Mouse (Mus musculus) 3134 (cell line): ENCODE measurements around the gene Lcn2.

Experiments used
- DNase-seq: peaks from one replicate; pipeline ENCODE4 v3.0.0-alpha.2; 2011; ENCODE audit warnings: low spot score; ENCODE audit not compliant: insufficient read length; ENCODE audit errors: extremely low read depth

Lcn2 gene

DNA sequence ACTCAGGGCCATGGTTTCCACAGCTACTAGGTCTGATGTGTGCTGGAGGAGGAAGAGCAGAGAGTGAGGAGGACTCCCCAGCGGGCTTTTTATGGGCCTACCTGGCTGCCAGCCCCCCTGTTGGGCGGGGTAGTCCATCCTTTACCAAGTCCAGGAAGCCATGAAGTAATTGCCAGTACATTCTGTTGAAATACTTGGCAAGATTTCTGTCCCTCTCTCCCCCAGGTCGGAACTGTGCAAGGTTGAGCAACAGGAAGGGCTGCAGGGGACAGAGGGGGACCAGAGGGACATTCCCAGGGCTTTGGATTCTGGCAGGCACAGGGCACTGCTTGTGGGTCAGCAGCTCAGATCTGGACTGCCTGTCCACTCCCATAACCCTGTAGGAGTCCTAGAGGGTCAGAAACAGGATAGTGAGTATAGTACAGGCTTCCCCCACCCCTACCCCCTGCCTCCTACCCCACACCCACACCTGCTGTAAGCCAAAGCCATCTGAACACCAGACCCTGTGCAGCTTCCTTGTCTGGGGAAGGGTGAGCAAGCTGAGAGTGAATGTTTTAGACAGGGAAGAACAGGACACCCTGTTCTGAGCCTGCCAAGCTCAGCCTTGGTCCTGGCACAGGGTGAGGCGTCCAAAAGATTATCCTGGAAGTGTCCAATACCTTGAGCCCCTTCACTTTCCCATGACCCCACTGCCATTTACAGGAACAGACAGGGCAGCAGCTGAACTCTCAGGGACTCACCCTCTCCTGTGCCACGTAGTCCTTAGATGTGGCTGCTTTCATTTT, at the start of gene Lcn2:
Gene Lcn2, minus strand, starts transcription at position 547 of the 785 bp plus-strand sequence.
- no peak for DNase-seq

DNA sequence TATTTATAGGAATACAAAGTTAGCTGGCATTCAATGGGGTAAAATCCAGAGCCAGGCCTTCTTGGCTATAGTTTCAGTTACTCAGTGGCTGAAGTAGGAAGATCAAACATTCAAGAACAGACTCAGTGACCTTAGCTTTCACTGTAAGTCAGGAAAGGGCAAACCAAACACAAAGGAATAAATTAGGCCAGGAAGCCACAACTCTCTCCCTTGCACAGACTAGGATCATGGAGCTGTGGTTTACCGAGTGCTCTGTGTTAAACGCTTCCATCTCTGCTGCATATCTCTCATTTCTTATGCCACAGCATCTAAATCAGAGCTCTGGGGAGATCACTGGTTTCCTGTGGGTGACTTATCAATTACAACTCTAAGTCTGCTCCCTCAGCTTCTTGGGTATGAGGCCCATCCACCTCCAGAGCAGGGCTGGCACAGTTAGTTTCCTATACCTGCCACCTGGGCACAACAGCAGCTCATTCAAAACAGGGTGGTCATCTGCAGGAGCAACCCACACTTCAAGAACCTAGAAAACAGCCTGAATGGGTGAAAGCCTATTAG, 49.6 kb upstream of the Lcn2 start:
- no peak for DNase-seq

DNA sequence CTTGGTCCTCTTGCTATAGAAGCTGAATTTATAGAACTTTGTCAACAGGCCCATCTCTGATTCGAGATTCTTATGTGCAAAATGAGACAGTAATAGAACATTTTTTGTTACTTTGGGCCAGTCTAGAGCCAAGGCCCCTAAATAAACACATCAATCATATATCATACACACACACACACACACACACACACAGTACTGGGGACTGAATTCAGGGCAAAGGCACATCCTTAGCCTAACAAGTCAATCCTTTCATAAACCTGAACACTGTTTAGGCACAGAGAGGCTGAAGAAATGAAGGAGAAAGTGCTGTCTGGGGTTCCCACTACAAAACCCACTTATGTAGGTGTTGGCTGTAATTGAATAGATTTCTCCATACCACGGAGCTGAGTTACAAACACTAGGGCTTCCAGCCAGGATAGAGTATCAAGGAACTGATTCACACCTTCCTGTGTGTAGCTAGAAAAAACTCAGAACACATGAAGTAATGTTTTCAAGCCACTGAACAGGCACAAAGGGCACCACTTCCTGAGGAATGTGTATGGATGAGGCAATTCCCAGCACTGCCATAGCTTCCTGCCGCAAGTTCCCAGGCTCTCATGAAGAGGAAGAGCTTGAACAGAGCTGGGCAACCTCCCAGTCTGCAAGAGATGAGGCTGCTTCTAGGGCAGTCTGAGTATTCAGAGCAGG, 48.8 kb upstream of the Lcn2 start:
- DNase-seq, result peak; percentile 69

- no peak for DNase-seq
These were observed 42.9 kb upstream of the Lcn2 start for GRCm38 (mm10) chr2:32430701-32431676.

DNA sequence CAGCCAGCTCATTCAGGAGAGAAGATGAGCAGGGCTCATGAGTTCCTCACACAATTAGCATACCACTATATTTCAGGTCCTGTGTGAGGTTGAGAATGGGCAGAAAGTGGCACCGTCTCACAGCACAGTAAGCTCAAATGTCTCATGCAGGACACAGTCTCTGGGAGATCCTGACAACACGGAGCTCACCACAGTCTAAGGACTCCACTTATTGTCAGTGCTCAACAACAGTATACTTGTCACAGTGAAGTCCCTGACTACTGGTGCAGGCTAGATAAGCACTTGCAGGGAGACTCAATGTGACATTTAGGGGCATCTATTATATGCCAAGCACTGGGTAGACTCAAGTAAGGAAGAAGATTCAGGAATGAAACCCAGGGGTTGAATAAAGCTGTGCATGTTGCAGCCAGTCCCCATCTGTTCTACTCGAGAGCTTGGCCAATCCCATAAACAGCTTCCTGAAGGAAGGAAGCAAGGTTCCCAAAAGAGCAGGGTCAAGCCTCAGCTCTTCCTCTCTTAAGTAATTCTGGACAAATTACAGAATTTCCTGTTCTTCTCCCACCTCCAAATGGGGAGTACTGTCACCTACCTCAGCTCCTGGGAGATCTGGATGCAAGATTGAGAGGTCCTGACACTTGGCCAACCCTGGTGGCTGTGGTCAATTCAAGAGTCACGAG, 41.3 kb upstream of the Lcn2 start:
- DNase-seq, result no peak

DNA sequence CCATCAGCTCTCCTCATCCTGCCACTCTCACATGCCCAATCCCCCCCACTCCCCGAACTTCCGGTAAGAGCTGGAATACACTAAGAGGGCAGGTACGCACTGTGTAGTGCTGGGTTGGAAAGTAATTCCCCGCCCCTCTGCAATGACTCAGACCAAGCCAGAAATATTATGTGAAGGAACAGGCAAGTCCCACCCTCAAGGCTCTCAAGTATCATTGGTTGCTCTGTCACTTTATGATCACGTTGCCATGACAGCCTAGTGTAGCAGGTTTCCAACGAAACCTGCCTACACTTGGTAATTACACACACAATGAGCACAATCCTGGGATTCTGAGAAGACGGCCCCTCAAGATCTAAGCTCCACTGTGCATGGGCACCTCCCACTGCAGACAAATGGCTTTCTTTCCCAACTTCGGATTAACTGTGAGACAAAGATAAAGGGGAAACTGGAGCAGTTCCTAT, 40.2 kb upstream of the Lcn2 start:
- peak; percentile 65 for DNase-seq

- no peak for DNase-seq
These were observed 39.7 kb upstream of the Lcn2 start for GRCm38 (mm10) chr2:32427720-32428119.

GRCm38 (mm10) chr2:32426141-32426540, 38.1 kb upstream of the Lcn2 start:
- DNase-seq, result no peak

GRCm38 (mm10) chr2:32425568-32425967, 37.5 kb upstream of the Lcn2 start:
- no peak for DNase-seq

DNA sequence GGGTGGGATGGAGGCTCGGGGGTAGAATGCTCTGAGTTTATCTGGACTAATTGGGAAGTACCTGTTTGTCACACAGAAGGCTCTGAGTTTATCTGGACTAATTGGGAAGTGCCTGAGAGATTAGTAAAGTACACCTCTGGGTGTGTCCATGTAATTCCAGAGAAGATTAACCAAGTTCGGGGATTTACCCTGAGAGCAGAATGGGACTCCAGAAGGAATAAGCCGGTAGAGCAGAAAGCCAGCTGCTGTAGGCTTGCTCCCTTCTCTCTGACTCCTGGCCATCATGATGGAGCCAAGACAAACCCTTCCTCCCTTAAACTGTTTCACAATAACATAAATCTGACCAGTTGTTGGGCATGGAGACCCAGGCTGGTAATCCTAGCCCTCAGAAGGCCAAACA, 36.7 kb upstream of the Lcn2 start:
- no peak for DNase-seq

- peak; percentile 78 for DNase-seq
These were observed 35.7 kb upstream of the Lcn2 start for GRCm38 (mm10) chr2:32423481-32424331.

GRCm38 (mm10) chr2:32421851-32422251, 33.8 kb upstream of the Lcn2 start:
- DNase-seq, result no peak

- no peak for DNase-seq
These were observed 32.6 kb upstream of the Lcn2 start for GRCm38 (mm10) chr2:32420647-32421046.

GRCm38 (mm10) chr2:32420066-32420608, 32.1 kb upstream of the Lcn2 start:
- no peak for DNase-seq

DNA sequence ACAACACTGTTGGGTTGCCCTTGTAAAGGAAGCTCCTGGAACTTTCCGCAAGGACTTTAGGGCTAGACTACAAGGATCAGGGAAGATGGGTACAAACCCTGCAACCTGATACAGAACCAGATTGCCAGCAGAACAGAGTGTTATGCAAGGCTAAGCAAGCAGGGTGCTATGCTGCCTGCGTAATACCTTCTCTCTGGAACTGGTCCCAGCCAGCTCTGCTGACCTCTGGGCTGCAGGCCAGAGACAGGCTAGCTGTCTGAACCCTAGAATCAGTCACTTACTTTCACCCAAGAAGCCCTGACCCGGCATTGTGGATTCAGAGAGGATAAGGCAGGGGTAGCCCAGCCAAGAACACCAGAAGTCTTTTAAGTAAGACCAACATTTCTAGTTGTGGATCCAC, 31.3 kb upstream of the Lcn2 start:
- DNase-seq, result no peak

GRCm38 (mm10) chr2:32418430-32419151, 30.5 kb upstream of the Lcn2 start:
- DNase-seq, result no peak

GRCm38 (mm10) chr2:32417486-32417885, 29.4 kb upstream of the Lcn2 start:
- no peak for DNase-seq

DNA sequence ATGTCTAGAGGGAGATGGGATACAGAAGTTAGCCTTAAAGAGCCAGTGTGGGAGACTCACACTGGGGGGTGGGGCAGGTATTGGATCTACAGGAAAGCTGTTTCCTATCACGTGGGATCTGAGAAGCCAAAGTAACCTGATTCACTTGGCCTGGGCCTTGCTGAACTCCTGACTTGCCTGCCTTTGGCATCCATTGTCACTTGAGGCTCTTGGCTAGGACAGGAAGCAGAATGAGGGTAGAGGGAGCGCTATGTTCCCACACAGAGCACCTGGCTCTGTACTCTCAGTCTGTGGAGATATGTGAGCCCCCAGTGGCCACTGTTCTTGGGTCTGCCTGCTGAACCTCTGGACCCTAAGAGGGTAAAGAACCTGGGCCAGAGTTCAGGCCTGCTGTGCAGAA, 28.5 kb upstream of the Lcn2 start:
- DNase-seq, result no peak
